Mouse (Mus musculus) frontal cortex, adult 2 months (tissue): ENCODE measurements around the gene Efna4. TPM values are rescaled to one million over a fixed set of nuclear protein-coding genes. Genes with fewer than 3 reads are reported as not detected.

Experiments
- polyA plus RNA-seq: library from polyadenylated mRNA; depleted of rRNA; stranded (reverse); fragments of >200 nt; gene quantifications from 2 replicates; pipeline ENCODE4 v1.2.3, GENCODE M21; 2012; rRNA removed

Efna4 gene
- polyA plus RNA-seq, 1 experiment = 1.2 TPM

Other genes with a start within 250 kb of the Efna4 start
- 153 and 157 TPM in 2 replicates for gene Rusc1, start 244.7 kb downstream of the Efna4 start, polyA plus RNA-seq
- gene Gm43738, start 236.9 kb downstream of the Efna4 start, polyA plus RNA-seq = 0.08 TPM in 1 of 2 replicates, not detected in the other
- gene Fdps, start 236.1 kb downstream of the Efna4 start, polyA plus RNA-seq = 97.5 and 98.5 TPM in 2 replicates
- gene Pklr, start 201.9 kb downstream of the Efna4 start, polyA plus RNA-seq = not detected in 2 replicates
- gene Hcn3, start 177.8 kb downstream of the Efna4 start, polyA plus RNA-seq = 33.3 and 36.8 TPM in 2 replicates
- 71.1 and 76.2 TPM in 2 replicates for gene Clk2, start 173.2 kb downstream of the Efna4 start, polyA plus RNA-seq
- gene Scamp3, start 160.6 kb downstream of the Efna4 start, polyA plus RNA-seq = 95.7 and 97.7 TPM in 2 replicates
- gene Fam189b, start 154.9 kb downstream of the Efna4 start, polyA plus RNA-seq = 77.0 and 78.8 TPM in 2 replicates
- gene Gba, start 135.1 kb downstream of the Efna4 start, polyA plus RNA-seq = 65.4 and 68.7 TPM in 2 replicates
- gene Thbs3, start 122.8 kb downstream of the Efna4 start, polyA plus RNA-seq = 51.0 and 57.4 TPM in 2 replicates
- 136 and 142 TPM in 2 replicates for gene Mtx1, start 110.9 kb downstream of the Efna4 start, polyA plus RNA-seq
- 1.1 and 2.1 TPM in 2 replicates for gene Muc1, start 109.0 kb downstream of the Efna4 start, polyA plus RNA-seq
- gene Krtcap2, start 92.1 kb downstream of the Efna4 start, polyA plus RNA-seq = 53.0 and 66.4 TPM in 2 replicates
- 96.7 and 99.7 TPM in 2 replicates for gene Trim46, start 91.7 kb downstream of the Efna4 start, polyA plus RNA-seq
- 131 and 188 TPM in 2 replicates for gene Dpm3, start 78.7 kb downstream of the Efna4 start, polyA plus RNA-seq
- gene Slc50a1, start 67.5 kb downstream of the Efna4 start, polyA plus RNA-seq = 90.0 and 93.9 TPM in 2 replicates
- gene Efna1, start 56.9 kb downstream of the Efna4 start, polyA plus RNA-seq = 7.3 and 7.9 TPM in 2 replicates
- 68.0 and 78.5 TPM in 2 replicates for gene Efna3, start 15.1 kb downstream of the Efna4 start, polyA plus RNA-seq
- gene Adam15, start 12.0 kb upstream of the Efna4 start, polyA plus RNA-seq = 148 and 157 TPM in 2 replicates
- gene Dcst2, start 23.9 kb upstream of the Efna4 start, polyA plus RNA-seq = 0.68 and 0.86 TPM in 2 replicates
- gene Dcst1, start 27.2 kb upstream of the Efna4 start, polyA plus RNA-seq = 0.08 TPM in 2 replicates
- 15.2 and 15.3 TPM in 2 replicates for gene Zbtb7b, start 56.7 kb upstream of the Efna4 start, polyA plus RNA-seq
- gene Lenep, start 64.8 kb upstream of the Efna4 start, polyA plus RNA-seq = 5.1 and 6.3 TPM in 2 replicates
- 43.7 and 47.7 TPM in 2 replicates for gene Flad1, start 73.8 kb upstream of the Efna4 start, polyA plus RNA-seq
- gene Cks1b, start 80.4 kb upstream of the Efna4 start, polyA plus RNA-seq = 7.1 TPM in 2 replicates
- 18.2 and 18.6 TPM in 2 replicates for gene Shc1, start 80.4 kb upstream of the Efna4 start, polyA plus RNA-seq
- 42.5 and 51.0 TPM in 2 replicates for gene Pygo2, start 92.2 kb upstream of the Efna4 start, polyA plus RNA-seq
- gene Pbxip1, start 98.7 kb upstream of the Efna4 start, polyA plus RNA-seq = 34.8 and 38.9 TPM in 2 replicates
- 69.0 and 76.7 TPM in 2 replicates for gene Pmvk, start 116.5 kb upstream of the Efna4 start, polyA plus RNA-seq
- 11.4 and 15.8 TPM in 2 replicates for gene Kcnn3, start 182.1 kb upstream of the Efna4 start, polyA plus RNA-seq